Mouse (Mus musculus): ENCODE results near the gene Cd33. TPM values are rescaled to one million over a fixed set of nuclear protein-coding genes. Genes with fewer than 3 reads are reported as not detected.

The Cd33 gene
- polyA plus RNA-seq, 1 experiment from 2014 or later = 1.1 TPM

Other genes starting within 250 kb of the Cd33 start
- 13.1 and 14.1 TPM in 2 replicates for gene Zfp715, start 231.1 kb downstream of the Cd33 start, polyA plus RNA-seq (2015; fragmentation: Nextera tagmentation; extraction: Ambion mirVana)
- gene Siglecf, start 193.1 kb downstream of the Cd33 start, polyA plus RNA-seq (2015; fragmentation: Nextera tagmentation; extraction: Ambion mirVana) = 0.10 and 0.18 TPM in 2 replicates
- gene Siglecg, start 136.2 kb downstream of the Cd33 start, polyA plus RNA-seq (2015; fragmentation: Nextera tagmentation; extraction: Ambion mirVana) = 1.8 and 2.0 TPM in 2 replicates
- not detected in 2 replicates for gene Lim2, start 116.8 kb downstream of the Cd33 start, polyA plus RNA-seq (2015; fragmentation: Nextera tagmentation; extraction: Ambion mirVana)
- gene Nkg7, start 107.4 kb downstream of the Cd33 start, polyA plus RNA-seq (2015; fragmentation: Nextera tagmentation; extraction: Ambion mirVana) = 0.32 TPM in 1 of 2 replicates, not detected in the other
- not detected in 2 replicates for gene Cldnd2, start 103.6 kb downstream of the Cd33 start, polyA plus RNA-seq (2015; fragmentation: Nextera tagmentation; extraction: Ambion mirVana)
- 348 and 355 TPM in 2 replicates for gene Etfb, start 100.3 kb downstream of the Cd33 start, polyA plus RNA-seq (2015; fragmentation: Nextera tagmentation; extraction: Ambion mirVana)
- 0.35 and 0.66 TPM in 2 replicates for gene Gm45233, start 100.3 kb downstream of the Cd33 start, polyA plus RNA-seq (2015; fragmentation: Nextera tagmentation; extraction: Ambion mirVana)
- 4.6 and 5.4 TPM in 2 replicates for gene Vsig10l, start 81.3 kb downstream of the Cd33 start, polyA plus RNA-seq (2015; fragmentation: Nextera tagmentation; extraction: Ambion mirVana)
- gene Iglon5, start 54.4 kb downstream of the Cd33 start, polyA plus RNA-seq (2015; fragmentation: Nextera tagmentation; extraction: Ambion mirVana) = 0.40 and 0.45 TPM in 2 replicates
- not detected in 2 replicates for gene 4931406B18Rik, start 38.5 kb downstream of the Cd33 start, polyA plus RNA-seq (2015; fragmentation: Nextera tagmentation; extraction: Ambion mirVana)
- gene Zfp658, start 17.8 kb upstream of the Cd33 start, polyA plus RNA-seq (2015; fragmentation: Nextera tagmentation; extraction: Ambion mirVana) = 3.7 TPM in 2 replicates
- 12.4 and 12.6 TPM in 2 replicates for gene Zfp719, start 35.2 kb upstream of the Cd33 start, polyA plus RNA-seq (2015; fragmentation: Nextera tagmentation; extraction: Ambion mirVana)
- gene Zfp819, start 62.7 kb upstream of the Cd33 start, polyA plus RNA-seq (2015; fragmentation: Nextera tagmentation; extraction: Ambion mirVana) = 0.21 TPM in 1 of 2 replicates, not detected in the other
- gene Ceacam18, start 90.3 kb upstream of the Cd33 start, polyA plus RNA-seq (2015; fragmentation: Nextera tagmentation; extraction: Ambion mirVana) = not detected in 2 replicates
- gene Siglece, start 115.7 kb upstream of the Cd33 start, polyA plus RNA-seq (2015; fragmentation: Nextera tagmentation; extraction: Ambion mirVana) = 0.66 and 0.77 TPM in 2 replicates
- 15.3 and 16.8 TPM in 2 replicates for gene Ctu1, start 127.6 kb upstream of the Cd33 start, polyA plus RNA-seq (2015; fragmentation: Nextera tagmentation; extraction: Ambion mirVana)
- gene Klk14, start 146.0 kb upstream of the Cd33 start, polyA plus RNA-seq (2015; fragmentation: Nextera tagmentation; extraction: Ambion mirVana) = not detected in 2 replicates
- 0.47 and 0.64 TPM in 2 replicates for gene Klk13, start 168.1 kb upstream of the Cd33 start, polyA plus RNA-seq (2015; fragmentation: Nextera tagmentation; extraction: Ambion mirVana)
- gene Klk12, start 224.5 kb upstream of the Cd33 start, polyA plus RNA-seq (2015; fragmentation: Nextera tagmentation; extraction: Ambion mirVana) = not detected in 2 replicates
- 0.14 and 1.0 TPM in 2 replicates for gene Klk11, start 230.2 kb upstream of the Cd33 start, polyA plus RNA-seq (2015; fragmentation: Nextera tagmentation; extraction: Ambion mirVana)
- gene Klk10, start 236.6 kb upstream of the Cd33 start, polyA plus RNA-seq (2015; fragmentation: Nextera tagmentation; extraction: Ambion mirVana) = 0.58 and 2.3 TPM in 2 replicates
- 0.22 and 0.23 TPM in 2 replicates for gene Klk9, start 247.5 kb upstream of the Cd33 start, polyA plus RNA-seq (2015; fragmentation: Nextera tagmentation; extraction: Ambion mirVana)

Measured in kidney, embryonic 15.5 days (tissue).